Mouse (Mus musculus): ENCODE data around the gene Tmem108. TPM values are rescaled to one million over a fixed set of nuclear protein-coding genes. Genes with fewer than 3 reads are reported as not detected.

Tmem108 gene
- polyA plus RNA-seq, 1 experiment from 2014 or later, result 33.2 TPM

- Histone ChIP-seq H3K9me3 (ENCODE audit: control insufficient read depth, low read length) (no peaks in the 10 kb centered on the region), H3K4me3 (replicated peaks; ENCODE audit: low read depth, low read length) (no peak overlapping the region), H3K36me3 (ENCODE audit: control insufficient read depth, insufficient read depth, low read length) (no peaks in the 10 kb centered on the region), H3K4me2 (ENCODE audit: low read length) (no peak overlapping the region), H3K27ac (replicated peaks; ENCODE audit: low read depth, low read length) (no peak overlapping the region), H3K9ac (replicated peaks; ENCODE audit: low read length) (no peak overlapping the region), H3K27me3 (ENCODE audit: control insufficient read depth, insufficient read depth, low read length) (no peaks in the 10 kb centered on the region), H3K4me1 (ENCODE audit: control insufficient read depth, insufficient read depth, low read length) (peaks cover 13% of the 10 kb centered on the region)
- 65% methylated on average over 6 of the region's 6 CpGs for WGBS
- ATAC-seq (ENCODE audit: low FRiP score, low TSS enrichment) (no peak), DNase-seq (no peak)
These were observed 297.8 kb downstream of the Tmem108 start for GRCm38 (mm10) chr9:103463833-103464232.

- Histone ChIP-seq H3K4me3 (replicated peaks; ENCODE audit: low read depth, low read length) (no peak overlapping the region), H3K9me3 (ENCODE audit: control insufficient read depth, low read length) (no peaks in the 10 kb centered on the region), H3K9ac (replicated peaks; ENCODE audit: low read length) (no peak overlapping the region), H3K27ac (replicated peaks; ENCODE audit: low read depth, low read length) (no peak overlapping the region), H3K27me3 (ENCODE audit: control insufficient read depth, insufficient read depth, low read length) (no peaks in the 10 kb centered on the region), H3K4me2 (ENCODE audit: low read length) (no peak overlapping the region), H3K4me1 (ENCODE audit: control insufficient read depth, insufficient read depth, low read length) (peaks cover under 1% of the 10 kb centered on the region; the same call in 1 of the 2 replicates), H3K36me3 (ENCODE audit: control insufficient read depth, insufficient read depth, low read length) (no peaks in the 10 kb centered on the region)
- WGBS, result 62% methylated on average over 2 of the region's 2 CpGs
- no peak for DNase-seq
- no peak for ATAC-seq (ENCODE audit: low FRiP score, low TSS enrichment)
These were observed 301.8 kb downstream of the Tmem108 start for GRCm38 (mm10) chr9:103459839-103460238.

- no peaks in the 10 kb centered on the region for H3K9me3 ChIP-seq (ENCODE audit: control insufficient read depth, low read length)
- no peak overlapping the region for H3K27ac ChIP-seq (replicated peaks; ENCODE audit: low read depth, low read length)
- WGBS, result 91% methylated on average over 1 of the region's 1 CpGs
- H3K9ac ChIP-seq (replicated peaks; ENCODE audit: low read length), result no peak overlapping the region
- no peak overlapping the region for H3K4me3 ChIP-seq (replicated peaks; ENCODE audit: low read depth, low read length)
- no peaks in the 10 kb centered on the region for H3K4me1 ChIP-seq (ENCODE audit: control insufficient read depth, insufficient read depth, low read length)
- H3K36me3 ChIP-seq (ENCODE audit: control insufficient read depth, insufficient read depth, low read length), result no peaks in the 10 kb centered on the region
- no peaks in the 10 kb centered on the region for H3K27me3 ChIP-seq (ENCODE audit: control insufficient read depth, insufficient read depth, low read length)
- no peak for ATAC-seq (ENCODE audit: low FRiP score, low TSS enrichment)
- H3K4me2 ChIP-seq (ENCODE audit: low read length), result no peak overlapping the region
- no peak for DNase-seq
These were observed 302.3 kb downstream of the Tmem108 start for GRCm38 (mm10) chr9:103459307-103459706.

- Histone ChIP-seq H3K9me3 (ENCODE audit: control insufficient read depth, low read length) (no peaks in the 10 kb centered on the region), H3K27ac (replicated peaks; ENCODE audit: low read depth, low read length) (no peak overlapping the region), H3K4me1 (ENCODE audit: control insufficient read depth, insufficient read depth, low read length) (no peaks in the 10 kb centered on the region), H3K4me2 (ENCODE audit: low read length) (no peak overlapping the region), H3K9ac (replicated peaks; ENCODE audit: low read length) (no peak overlapping the region), H3K36me3 (ENCODE audit: control insufficient read depth, insufficient read depth, low read length) (no peaks in the 10 kb centered on the region), H3K27me3 (ENCODE audit: control insufficient read depth, insufficient read depth, low read length) (no peaks in the 10 kb centered on the region), H3K4me3 (replicated peaks; ENCODE audit: low read depth, low read length) (no peak overlapping the region)
- 75% methylated on average over 6 of the region's 6 CpGs for WGBS
- ATAC-seq (ENCODE audit: low FRiP score, low TSS enrichment) (no peak), DNase-seq (no peak)
These were observed 312.0 kb downstream of the Tmem108 start for GRCm38 (mm10) chr9:103449651-103450050.

- H3K4me1 ChIP-seq (ENCODE audit: control insufficient read depth, insufficient read depth, low read length), result peaks cover under 1% of the 10 kb centered on the region; the same call in 1 of the 2 replicates
- H3K27me3 ChIP-seq (ENCODE audit: control insufficient read depth, insufficient read depth, low read length), result no peaks in the 10 kb centered on the region
- H3K9me3 ChIP-seq (ENCODE audit: control insufficient read depth, low read length), result no peaks in the 10 kb centered on the region
- ATAC-seq (ENCODE audit: low FRiP score, low TSS enrichment) (no peak), DNase-seq (no peak)
- no peak overlapping the region for H3K4me2 ChIP-seq (ENCODE audit: low read length)
- no peak overlapping the region for H3K9ac ChIP-seq (replicated peaks; ENCODE audit: low read length)
- no peak overlapping the region for H3K4me3 ChIP-seq (replicated peaks; ENCODE audit: low read depth, low read length)
- no peak overlapping the region for H3K27ac ChIP-seq (replicated peaks; ENCODE audit: low read depth, low read length)
- no peaks in the 10 kb centered on the region for H3K36me3 ChIP-seq (ENCODE audit: control insufficient read depth, insufficient read depth, low read length)
- 85% methylated on average over 7 of the region's 7 CpGs for WGBS
These were observed 312.5 kb downstream of the Tmem108 start for GRCm38 (mm10) chr9:103449092-103449491.

- H3K4me3 ChIP-seq (replicated peaks; ENCODE audit: low read depth, low read length), result no peak overlapping the region
- peaks cover 14% of the 10 kb centered on the region for H3K4me1 ChIP-seq (ENCODE audit: control insufficient read depth, insufficient read depth, low read length)
- no peak for DNase-seq
- no peak overlapping the region for H3K9ac ChIP-seq (replicated peaks; ENCODE audit: low read length)
- H3K27me3 ChIP-seq (ENCODE audit: control insufficient read depth, insufficient read depth, low read length), result no peaks in the 10 kb centered on the region
- 92% methylated on average over 5 of the region's 5 CpGs for WGBS
- H3K4me2 ChIP-seq (ENCODE audit: low read length), result no peak overlapping the region
- H3K27ac ChIP-seq (replicated peaks; ENCODE audit: low read depth, low read length), result 0 out of 2 replicates have a peak overlapping the region, but pooled peaks have one; percentile 0
- no peaks in the 10 kb centered on the region for H3K9me3 ChIP-seq (ENCODE audit: control insufficient read depth, low read length)
- ATAC-seq (ENCODE audit: low FRiP score, low TSS enrichment), result no peak
- H3K36me3 ChIP-seq (ENCODE audit: control insufficient read depth, insufficient read depth, low read length), result no peaks in the 10 kb centered on the region
These were observed 317.0 kb downstream of the Tmem108 start for GRCm38 (mm10) chr9:103444656-103445055.

GRCm38 (mm10) chr9:103443824-103444185, 317.8 kb downstream of the Tmem108 start:
- Histone ChIP-seq H3K4me1 (ENCODE audit: control insufficient read depth, insufficient read depth, low read length) (peaks cover 14% of the 10 kb centered on the region), H3K27me3 (ENCODE audit: control insufficient read depth, insufficient read depth, low read length) (no peaks in the 10 kb centered on the region), H3K27ac (replicated peaks; ENCODE audit: low read depth, low read length) (peak overlapping the region; percentile 82), H3K36me3 (ENCODE audit: control insufficient read depth, insufficient read depth, low read length) (no peaks in the 10 kb centered on the region), H3K4me3 (replicated peaks; ENCODE audit: low read depth, low read length) (no peak overlapping the region), H3K9me3 (ENCODE audit: control insufficient read depth, low read length) (no peaks in the 10 kb centered on the region), H3K4me2 (ENCODE audit: low read length) (peak overlapping the region; percentile 33), H3K9ac (replicated peaks; ENCODE audit: low read length) (no peak overlapping the region; the same call in 1 of the 2 replicates)
- DNase-seq (peak; percentile 61), ATAC-seq (ENCODE audit: low FRiP score, low TSS enrichment) (no peak)
- 15% methylated on average over 7 of the region's 7 CpGs for WGBS

GRCm38 (mm10) chr9:103443121-103443823, 318.4 kb downstream of the Tmem108 start:
- Histone ChIP-seq H3K36me3 (ENCODE audit: control insufficient read depth, insufficient read depth, low read length) (no peaks in the 10 kb centered on the region), H3K9ac (replicated peaks; ENCODE audit: low read length) (no peak overlapping the region; the same call in 1 of the 2 replicates), H3K4me2 (ENCODE audit: low read length) (peak overlapping the region; percentile 33), H3K27me3 (ENCODE audit: control insufficient read depth, insufficient read depth, low read length) (no peaks in the 10 kb centered on the region), H3K9me3 (ENCODE audit: control insufficient read depth, low read length) (no peaks in the 10 kb centered on the region), H3K4me3 (replicated peaks; ENCODE audit: low read depth, low read length) (no peak overlapping the region), H3K4me1 (ENCODE audit: control insufficient read depth, insufficient read depth, low read length) (peaks cover 14% of the 10 kb centered on the region), H3K27ac (replicated peaks; ENCODE audit: low read depth, low read length) (peak overlapping the region; percentile 82)
- DNase-seq (peak; percentile 81), ATAC-seq (ENCODE audit: low FRiP score, low TSS enrichment) (peak; percentile 55; the same call in 1 of the 2 replicates)
- 11% methylated on average over 13 of the region's 13 CpGs for WGBS

GRCm38 (mm10) chr9:103440597-103440996, 321.0 kb downstream of the Tmem108 start:
- Histone ChIP-seq H3K27me3 (ENCODE audit: control insufficient read depth, insufficient read depth, low read length) (no peaks in the 10 kb centered on the region), H3K4me1 (ENCODE audit: control insufficient read depth, insufficient read depth, low read length) (peaks cover 14% of the 10 kb centered on the region), H3K27ac (replicated peaks; ENCODE audit: low read depth, low read length) (no peak overlapping the region), H3K36me3 (ENCODE audit: control insufficient read depth, insufficient read depth, low read length) (no peaks in the 10 kb centered on the region), H3K4me2 (ENCODE audit: low read length) (no peak overlapping the region), H3K9ac (replicated peaks; ENCODE audit: low read length) (no peak overlapping the region), H3K9me3 (ENCODE audit: control insufficient read depth, low read length) (no peaks in the 10 kb centered on the region), H3K4me3 (replicated peaks; ENCODE audit: low read depth, low read length) (no peak overlapping the region)
- WGBS, result 50% methylated on average over 3 of the region's 3 CpGs
- DNase-seq (no peak), ATAC-seq (ENCODE audit: low FRiP score, low TSS enrichment) (no peak)
